26 mouse cellular contexts compared by ENCODE assay signal in the genomic region with DNA sequence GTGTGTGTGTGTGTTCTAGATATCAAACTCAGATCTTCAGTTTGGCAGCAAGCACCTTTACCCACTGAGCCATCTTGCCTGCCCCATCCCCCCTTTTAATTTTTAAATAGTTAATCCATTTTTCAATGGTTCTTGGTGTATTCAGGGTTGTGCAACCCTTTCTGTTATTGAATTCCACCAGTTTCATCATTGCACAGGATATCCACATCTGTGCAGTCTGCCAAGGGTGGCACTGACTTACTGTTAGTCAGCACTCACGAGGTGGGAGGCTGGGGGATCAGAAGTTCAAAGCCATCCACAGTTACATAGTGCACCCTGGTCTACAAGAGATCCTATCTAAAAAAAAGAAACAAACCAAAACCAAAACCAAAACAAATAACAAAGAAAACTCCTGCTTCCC. TPM values are rescaled to one million over a fixed set of nuclear protein-coding genes. Genes with fewer than 3 reads are reported as not detected.
DNase-seq lines count a peak whose midpoint lies in the region; ATAC-seq and TF ChIP-seq lines count a peak whose summit lies in the region.
"Had no signal": no experiment of that assay in that cellular context is flagged by ENCODE, and none has a peak within 500 bp of the region (broad histone marks: within the 10 kb centered on the region; RNA-seq: fewer than 3 reads in every experiment).

No protein-coding gene starts in this region.

- no peaks in the 10 kb centered on the region for H3K4me1 ChIP-seq in midbrain, embryonic 11.5 days (ENCODE audit: control insufficient read depth, insufficient read depth, low read length)
- no peaks in the 10 kb centered on the region for H3K4me1 ChIP-seq in midbrain, embryonic 16.5 days (ENCODE audit: control insufficient read depth, insufficient read depth, low read length)
- H3K4me1 ChIP-seq: heart, embryonic 10.5 days; heart, embryonic 13.5 days had no signal

- no peak overlapping the region for H3K4me2 ChIP-seq in midbrain, embryonic 11.5 days
- no peak overlapping the region for H3K4me2 ChIP-seq in midbrain, embryonic 16.5 days (ENCODE audit: low read length)
- H3K4me2 ChIP-seq: heart, embryonic 13.5 days; hindbrain, embryonic 14.5 days had no signal

- no peak overlapping the region for H3ac ChIP-seq in C2C12 (ENCODE audit: control insufficient read depth, insufficient read length, low read depth)

- H3K27me3 ChIP-seq in midbrain, embryonic 11.5 days (ENCODE audit: control insufficient read depth, insufficient read depth, low read length): peaks cover 2% of the 10 kb centered on the region; the same call in 1 of the 2 replicates
- peaks cover 11% of the 10 kb centered on the region for H3K27me3 ChIP-seq in midbrain, embryonic 16.5 days (ENCODE audit: control insufficient read depth, insufficient read depth, low read depth, low read length)
- H3K27me3 ChIP-seq in C2C12 (ENCODE audit: control insufficient read depth, insufficient read depth, insufficient read length): peaks cover 45% of the 10 kb centered on the region

- 90% methylated on average over 1 of the region's 1 CpGs for WGBS in midbrain, embryonic 11.5 days
- 76% methylated on average over 1 of the region's 1 CpGs for WGBS in midbrain, embryonic 16.5 days

- H3K27ac ChIP-seq in midbrain, embryonic 11.5 days (ENCODE audit: low read depth, low read length): no peak overlapping the region
- H3K27ac ChIP-seq in midbrain, embryonic 16.5 days (ENCODE audit: low read length): no peak overlapping the region
- H3K27ac ChIP-seq: gastrocnemius, adult 2 months; heart, adult 2 months; heart, embryonic 10.5 days; heart, embryonic 13.5 days; hindbrain, embryonic 14.5 days; hindbrain, postnatal 0 days had no signal

- no peak overlapping the region for H3K4me3 ChIP-seq in midbrain, embryonic 11.5 days (ENCODE audit: low read depth, low read length)
- no peak overlapping the region for H3K4me3 ChIP-seq in midbrain, embryonic 16.5 days (ENCODE audit: low read depth, low read length)
- H3K4me3 ChIP-seq in C2C12 (ENCODE audit: insufficient read depth, poor library complexity, severe bottlenecking): no peak overlapping the region
- H3K4me3 ChIP-seq: gastrocnemius, adult 2 months; heart, adult 2 months; heart, embryonic 10.5 days; heart, embryonic 13.5 days had no signal

- no peaks in the 10 kb centered on the region for H3K79me3 ChIP-seq in C2C12 (ENCODE audit: low read depth)

- no peak for ATAC-seq in midbrain, embryonic 11.5 days (ENCODE audit: low FRiP score)
- no peak for ATAC-seq in midbrain, embryonic 16.5 days
- ATAC-seq: activated CD4-positive, CD25-positive, alpha-beta regulatory T cell, adult 4 months; CD4-positive, CD25-positive, alpha-beta regulatory T cell, adult 4 months; forebrain, embryonic 14.5 days; forebrain, postnatal 0 days; hindbrain, postnatal 0 days; inflammation-experienced regulatory T-cells, adult 6 months; intestine, embryonic 16.5 days had no signal

- H3K9ac ChIP-seq in midbrain, embryonic 11.5 days (ENCODE audit: low read length): no peak overlapping the region
- no peak overlapping the region for H3K9ac ChIP-seq in midbrain, embryonic 16.5 days (ENCODE audit: low read depth, low read length)
- H3K9ac ChIP-seq: forebrain, postnatal 0 days; heart, embryonic 13.5 days; hindbrain, embryonic 14.5 days had no signal

- H3K9me3 ChIP-seq in midbrain, embryonic 11.5 days (ENCODE audit: control insufficient read depth, low read length): no peaks in the 10 kb centered on the region
- H3K9me3 ChIP-seq in midbrain, embryonic 16.5 days (replicated peaks; ENCODE audit: control insufficient read depth, low read length, poor library complexity, severe bottlenecking): no peaks in the 10 kb centered on the region
- H3K9me3 ChIP-seq: heart, embryonic 10.5 days; heart, embryonic 13.5 days had no signal

- no peak for TF ChIP-seq CTCF in C2C12 (IDR thresholded peaks at IDR 0.05; ENCODE audit: control insufficient read depth, insufficient read depth, insufficient read length)

- no peaks in the 10 kb centered on the region for H3K79me2 ChIP-seq in C2C12 (ENCODE audit: control insufficient read depth, insufficient read depth)

- H3K36me3 ChIP-seq in midbrain, embryonic 11.5 days (ENCODE audit: control insufficient read depth, insufficient read depth, low read length): no peaks in the 10 kb centered on the region
- H3K36me3 ChIP-seq in midbrain, embryonic 16.5 days (ENCODE audit: control insufficient read depth, insufficient read depth, low read length): no peaks in the 10 kb centered on the region
- H3K36me3 ChIP-seq in C2C12 (ENCODE audit: control insufficient read depth, insufficient read depth): no peaks in the 10 kb centered on the region
- H3K36me3 ChIP-seq: heart, embryonic 10.5 days; heart, embryonic 13.5 days had no signal

- peak; percentile 73 for DNase-seq in midbrain, embryonic 11.5 days (ENCODE audit: low spot score, missing footprints)
- DNase-seq in fibroblast of lung, adult 2 months (ENCODE audit: low read depth): peak; percentile 60
- DNase-seq in urinary bladder, postnatal 10 days (ENCODE audit: low spot score): no peak
- no peak for DNase-seq in heart, adult 11 months
- DNase-seq: adrenal gland, postnatal 10 days; B cell, adult 2 months; cerebellum, adult 11 months; cerebellum, adult 9-10 months; cerebellum, postnatal 14 days; forebrain, postnatal 0 days; gastrocnemius, adult 2 months; gastrocnemius, postnatal 14 days; heart, adult 2 months; heart, postnatal 14 days; heart, postnatal 4 days had no signal

TF ChIP-seq in C2C12, 6 proteins besides CTCF, POLR2A, EP300 and RAD21:
- TF ChIP-seq MAX (IDR thresholded peaks at IDR 0.05) (no peak), CEBPB (IDR thresholded peaks at IDR 0.05; ENCODE audit: low read depth) (peak; percentile 13)

RNA-seq across cellular contexts. Expression of a gene that starts 11.3 kb away (rescaled TPM):
- polyA plus RNA-seq in midbrain, embryonic 11.5 days (2014; fragmentation: Nextera tagmentation; extraction: Ambion mirVana): 1.2 and 2.1 TPM in 2 replicates
- polyA plus RNA-seq in midbrain, embryonic 16.5 days (2015; fragmentation: Nextera tagmentation; extraction: Ambion mirVana): 0.87 and 1.0 TPM in 2 replicates
- not detected for polyA plus RNA-seq in C2C12 (2012; fragmentation: generic; extraction: Trizol)
- polyA plus RNA-seq: activated CD4-positive, CD25-positive, alpha-beta regulatory T cell, adult 4 months; inflammation-experienced regulatory T-cells, adult 6 months had no signal

RNA-seq across cellular contexts. Expression of a gene that starts 22.9 kb away (rescaled TPM):
- polyA plus RNA-seq in midbrain, embryonic 11.5 days (2014; fragmentation: Nextera tagmentation; extraction: Ambion mirVana): 6.8 and 9.6 TPM in 2 replicates
- polyA plus RNA-seq in midbrain, embryonic 16.5 days (2015; fragmentation: Nextera tagmentation; extraction: Ambion mirVana): 32.4 and 33.6 TPM in 2 replicates
- 3.5 TPM for polyA plus RNA-seq in C2C12 (2012; fragmentation: generic; extraction: Trizol)
- polyA plus RNA-seq: activated CD4-positive, CD25-positive, alpha-beta regulatory T cell, adult 4 months; CD4-positive, CD25-positive, alpha-beta regulatory T cell, adult 4 months; inflammation-experienced regulatory T-cells, adult 6 months had no signal

RNA-seq across cellular contexts. Expression of a gene that starts 36.2 kb away (rescaled TPM):
- 105 and 116 TPM in 2 replicates for polyA plus RNA-seq in midbrain, embryonic 11.5 days (2014; fragmentation: Nextera tagmentation; extraction: Ambion mirVana)
- polyA plus RNA-seq in midbrain, embryonic 16.5 days (2015; fragmentation: Nextera tagmentation; extraction: Ambion mirVana): 74.4 and 76.9 TPM in 2 replicates
- polyA plus RNA-seq in C2C12 (2012; fragmentation: generic; extraction: Trizol): 63.8 TPM

RNA-seq across cellular contexts. Expression of a gene that starts 37.0 kb away (rescaled TPM):
- 30.0 and 30.2 TPM in 2 replicates for polyA plus RNA-seq in midbrain, embryonic 11.5 days (2014; fragmentation: Nextera tagmentation; extraction: Ambion mirVana)
- 48.8 and 49.6 TPM in 2 replicates for polyA plus RNA-seq in midbrain, embryonic 16.5 days (2015; fragmentation: Nextera tagmentation; extraction: Ambion mirVana)
- 16.8 TPM for polyA plus RNA-seq in C2C12 (2012; fragmentation: generic; extraction: Trizol)

RNA-seq across cellular contexts. Expression of a gene that starts 48.5 kb away (rescaled TPM):
- polyA plus RNA-seq in midbrain, embryonic 11.5 days (2014; fragmentation: Nextera tagmentation; extraction: Ambion mirVana): 20.1 and 21.2 TPM in 2 replicates
- 12.9 and 14.5 TPM in 2 replicates for polyA plus RNA-seq in midbrain, embryonic 16.5 days (2015; fragmentation: Nextera tagmentation; extraction: Ambion mirVana)
- polyA plus RNA-seq in C2C12 (2012; fragmentation: generic; extraction: Trizol): 17.0 TPM

Comparison
In these comparisons a context has a peak if more than half of its experiments do, and no peak if none do; other contexts are left out.
1. DNase-seq: peak in midbrain, embryonic 11.5 days (single experiment) and fibroblast of lung, adult 2 months (single experiment); none in urinary bladder, postnatal 10 days (single experiment) and heart, adult 11 months (single experiment).